Comparison of ENCODE assay signal across 10 mouse cellular contexts in genomic region chr17:36869284-36869954, GRCm38 (mm10). TPM values are rescaled to one million over a fixed set of nuclear protein-coding genes. Genes with fewer than 3 reads are reported as not detected.
DNase-seq lines count a peak whose midpoint lies in the region; ATAC-seq lines count a peak whose summit lies in the region.
"Had no signal": no experiment of that assay in that cellular context is flagged by ENCODE, and none has a peak within 500 bp of the region (broad histone marks: within the 10 kb centered on the region; RNA-seq: fewer than 3 reads in every experiment).

Gene Trim10 (plus strand): TSS chr17:36869574.

- H3K4me2 ChIP-seq in kidney, embryonic 15.5 days = no peak within 1 kb of the TSS
- no peak within 1 kb of the TSS for H3K4me2 ChIP-seq in limb, embryonic 13.5 days (replicated peaks)
- H3K4me2 ChIP-seq: embryonic facial prominence, embryonic 13.5 days; midbrain, embryonic 12.5 days had no signal

- H3K9me3 ChIP-seq in kidney, embryonic 15.5 days (replicated peaks) = no peaks in the 10 kb centered on the region
- H3K9me3 ChIP-seq in limb, embryonic 13.5 days = no peaks in the 10 kb centered on the region
- H3K9me3 ChIP-seq: embryonic facial prominence, embryonic 13.5 days; midbrain, embryonic 12.5 days had no signal

- no peaks in the 10 kb centered on the region for H3K36me3 ChIP-seq in kidney, embryonic 15.5 days
- H3K36me3 ChIP-seq in limb, embryonic 13.5 days = no peaks in the 10 kb centered on the region
- H3K36me3 ChIP-seq: embryonic facial prominence, embryonic 13.5 days; midbrain, embryonic 12.5 days had no signal

- WGBS in kidney, embryonic 15.5 days = 80% methylated on average over 4 of the region's 4 CpGs
- 83% methylated on average over 4 of the region's 4 CpGs for WGBS in limb, embryonic 13.5 days

- H3K4me1 ChIP-seq in kidney, embryonic 15.5 days = peaks cover 7% of the 10 kb centered on the region; the same call in 1 of the 2 replicates
- H3K4me1 ChIP-seq in limb, embryonic 13.5 days = no peaks in the 10 kb centered on the region

- no peak within 1 kb of the TSS for H3K9ac ChIP-seq in kidney, embryonic 15.5 days
- H3K9ac ChIP-seq in limb, embryonic 13.5 days = peak within 1 kb of the TSS; percentile 14; the same call in 1 of the 2 replicates
- H3K9ac ChIP-seq: embryonic facial prominence, embryonic 13.5 days; midbrain, embryonic 12.5 days had no signal

- ATAC-seq in kidney, embryonic 15.5 days (replicated peaks; ENCODE audit: low FRiP score) = peak; percentile 84
- no peak for ATAC-seq in limb, embryonic 13.5 days (ENCODE audit: low FRiP score, low read depth)

- no peak within 1 kb of the TSS for H3K4me3 ChIP-seq in kidney, embryonic 15.5 days (replicated peaks)
- no peak within 1 kb of the TSS for H3K4me3 ChIP-seq in limb, embryonic 13.5 days
- H3K4me3 ChIP-seq: embryonic facial prominence, embryonic 13.5 days; midbrain, embryonic 12.5 days had no signal

- H3K27me3 ChIP-seq in kidney, embryonic 15.5 days = peaks cover 44% of the 10 kb centered on the region
- H3K27me3 ChIP-seq in limb, embryonic 13.5 days = peaks cover 42% of the 10 kb centered on the region

- no peak within 1 kb of the TSS for H3K27ac ChIP-seq in kidney, embryonic 15.5 days
- H3K27ac ChIP-seq in limb, embryonic 13.5 days = no peak within 1 kb of the TSS
- H3K27ac ChIP-seq: embryonic facial prominence, embryonic 13.5 days; midbrain, embryonic 12.5 days had no signal

- DNase-seq in kidney, postnatal 36 days = no peak
- peak; percentile 42 for DNase-seq in c-Kit-positive CD71-negative TER-119-negative erythroid progenitor cells, embryonic 14.5 days (ENCODE audit: low read depth)
- DNase-seq in spleen, postnatal 14 days (ENCODE audit: low spot score in 2 of 2) = peak; percentile 58 to 73
- no peak for DNase-seq in cerebellum, adult 9-11 months
- DNase-seq in right cerebral cortex, postnatal 10 days (ENCODE audit: low spot score in 2 of 2) = no peak
- DNase-seq: kidney, adult 11 months had no signal

RNA-seq across cellular contexts. Expression of gene Trim10, which starts in this region (rescaled TPM):
- polyA plus RNA-seq in kidney, embryonic 15.5 days (2015; fragmentation: Nextera tagmentation; extraction: Ambion mirVana) = 3.1 and 6.0 TPM in 2 replicates
- polyA plus RNA-seq in limb, embryonic 13.5 days (2015; fragmentation: Nextera tagmentation; extraction: Ambion mirVana) = 2.5 and 3.9 TPM in 2 replicates

Comparison
In these comparisons a context has a peak if more than half of its experiments do, and no peak if none do; other contexts are left out.
1. DNase-seq: peak in c-Kit-positive CD71-negative TER-119-negative erythroid progenitor cells, embryonic 14.5 days (single experiment) and spleen, postnatal 14 days (2 of 2); none in kidney, postnatal 36 days (0 of 2), cerebellum, adult 9-11 months (single experiment) and right cerebral cortex, postnatal 10 days (0 of 2).